Mouse (Mus musculus): ENCODE results near the gene Tlr5.

The Tlr5 gene

GRCm38 (mm10) chr1:182954287-182955046, at the start of gene Tlr5:
Gene Tlr5, plus strand, starts transcription at chr1:182954788.
- no peak for DNase-seq (ENCODE audit: low spot score in 2 of 2)

GRCm38 (mm10) chr1:182905669-182906068, 48.9 kb upstream of the Tlr5 start:
- DNase-seq (ENCODE audit: low spot score in 2 of 2): no peak

GRCm38 (mm10) chr1:182908050-182909036, 46.2 kb upstream of the Tlr5 start:
- peak; percentile 94 to 95 for DNase-seq (ENCODE audit: low spot score in 2 of 2)

- DNase-seq (ENCODE audit: low spot score in 2 of 2): no peak
These were observed 45.5 kb upstream of the Tlr5 start for GRCm38 (mm10) chr1:182909066-182909465.

- DNase-seq (ENCODE audit: low spot score in 2 of 2): no peak
These were observed 45.0 kb upstream of the Tlr5 start for GRCm38 (mm10) chr1:182909596-182909995.

GRCm38 (mm10) chr1:182912591-182912990, 42.0 kb upstream of the Tlr5 start:
- DNase-seq (ENCODE audit: low spot score in 2 of 2): no peak

GRCm38 (mm10) chr1:182914121-182914908, 40.3 kb upstream of the Tlr5 start:
- no peak for DNase-seq (ENCODE audit: low spot score in 2 of 2)

GRCm38 (mm10) chr1:182916166-182916565, 38.4 kb upstream of the Tlr5 start:
- DNase-seq (ENCODE audit: low spot score in 2 of 2): no peak

GRCm38 (mm10) chr1:182918718-182919346, 35.8 kb upstream of the Tlr5 start:
- no peak for DNase-seq (ENCODE audit: low spot score in 2 of 2)

GRCm38 (mm10) chr1:182922824-182923223, 31.8 kb upstream of the Tlr5 start:
- no peak for DNase-seq (ENCODE audit: low spot score in 2 of 2)

GRCm38 (mm10) chr1:182926465-182926864, 28.1 kb upstream of the Tlr5 start:
- DNase-seq (ENCODE audit: low spot score in 2 of 2): no peak

GRCm38 (mm10) chr1:182927878-182928851, 26.4 kb upstream of the Tlr5 start:
- no peak for DNase-seq (ENCODE audit: low spot score in 2 of 2)

GRCm38 (mm10) chr1:182935469-182935868, 19.1 kb upstream of the Tlr5 start:
- no peak for DNase-seq (ENCODE audit: low spot score in 2 of 2)

- DNase-seq (ENCODE audit: low spot score in 2 of 2): no peak
These were observed 17.0 kb upstream of the Tlr5 start for GRCm38 (mm10) chr1:182937486-182938120.

GRCm38 (mm10) chr1:182941921-182942320, 12.7 kb upstream of the Tlr5 start:
- no peak for DNase-seq (ENCODE audit: low spot score in 2 of 2)

GRCm38 (mm10) chr1:182943911-182944310, 10.7 kb upstream of the Tlr5 start:
- no peak for DNase-seq (ENCODE audit: low spot score in 2 of 2)

- DNase-seq (ENCODE audit: low spot score in 2 of 2): no peak
These were observed 9.9 kb upstream of the Tlr5 start for GRCm38 (mm10) chr1:182944638-182945037.

GRCm38 (mm10) chr1:182945561-182945960, 9.0 kb upstream of the Tlr5 start:
- DNase-seq (ENCODE audit: low spot score in 2 of 2): no peak

- DNase-seq (ENCODE audit: low spot score in 2 of 2): peak; percentile 85 to 87
These were observed 3.3 kb upstream of the Tlr5 start for GRCm38 (mm10) chr1:182951298-182951697.

- DNase-seq (ENCODE audit: low spot score in 2 of 2): no peak
These were observed 1.4 kb upstream of the Tlr5 start for GRCm38 (mm10) chr1:182953165-182953564.
